Mouse (Mus musculus) embryonic fibroblast, embryonic 13.5 days (primary cell): Measurements from ENCODE around the gene Nat8f6.
"Not testable (repeated sequence)": the region's sequence is repeated elsewhere in the genome, so short reads cannot be mapped to it uniquely, and the experiment has no call there.

Source experiments
- CTCF ChIP-seq: IDR thresholded peaks from 2 replicates; pipeline ENCODE4 v1.5.1; 2011; ENCODE audit warnings: mild to moderate bottlenecking, control low read depth, low read length, moderate library complexity, borderline replicate concordance; ENCODE audit not compliant: insufficient read depth
- POLR2A ChIP-seq: IDR thresholded peaks from 2 replicates; pipeline ENCODE4 v1.6.1; 2011; ENCODE audit warnings: low read depth, mild to moderate bottlenecking, control low read depth, low read length, moderate library complexity

- TF ChIP-seq CTCF, POLR2A: not testable (repeated sequence)
These were observed 14.3 kb upstream of the Nat8f6 start for GRCm38 (mm10) chr6:85835104-85835503.
